Mouse (Mus musculus) neural tube, embryonic 10.5 days (tissue): Measurements from ENCODE around the gene N4bp2l1.
"Not testable (repeated sequence)": the region's sequence is repeated elsewhere in the genome, so short reads cannot be mapped to it uniquely, and the experiment has no call there.

Experiments
- DNase-seq: peaks from one replicate; pipeline ENCODE4 v3.0.0-alpha.2; 2017; ENCODE audit warnings: low spot score; ENCODE audit errors: extremely low spot score

N4bp2l1 gene

GRCm38 (mm10) chr5:150597088-150597487 is at the start of gene N4bp2l1:
Gene N4bp2l1 (minus strand): TSS chr5:150597188.
- no peak for DNase-seq

DNA sequence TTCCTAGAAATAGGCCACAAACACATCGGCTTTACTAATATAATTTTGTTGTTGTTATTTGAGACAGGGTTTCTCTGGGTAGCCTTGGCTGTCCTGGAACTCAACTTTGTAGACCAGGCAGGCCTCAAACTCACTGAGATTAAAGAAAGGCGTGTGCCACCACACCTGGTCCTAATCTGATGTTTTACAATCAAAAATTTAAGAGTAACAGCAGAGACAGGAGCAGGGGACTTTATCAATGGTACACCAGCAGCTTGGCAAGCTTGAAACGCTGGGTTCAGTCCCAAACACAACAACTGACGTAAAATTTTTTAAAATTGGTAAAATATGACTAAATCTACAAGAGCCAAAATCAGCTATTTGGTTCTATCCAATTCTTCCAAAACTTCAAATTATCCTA is 47.9 kb upstream of the N4bp2l1 start:
- no peak for DNase-seq

DNA sequence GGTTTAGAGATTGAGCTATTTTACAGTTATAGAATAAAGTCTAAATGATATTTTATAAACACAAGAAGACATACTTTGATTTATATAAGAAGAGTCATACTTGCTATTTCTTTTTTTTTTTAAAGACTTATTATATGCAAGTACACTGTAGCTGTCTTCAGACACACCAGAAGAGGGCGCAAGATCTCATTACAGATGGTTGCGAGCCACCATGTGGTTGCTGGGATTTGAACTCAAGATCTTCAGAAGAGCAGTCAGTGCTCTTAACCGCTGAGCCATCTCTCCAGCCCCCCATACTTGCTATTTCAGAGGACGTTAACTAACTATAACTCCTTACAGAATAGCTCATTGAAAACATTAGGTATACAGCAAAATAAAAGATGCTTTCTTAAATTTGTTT is 46.4 kb upstream of the N4bp2l1 start:
- DNase-seq: not testable (repeated sequence)

- DNase-seq: no peak
Measured at GRCm38 (mm10) chr5:150641440-150641839, 44.5 kb upstream of the N4bp2l1 start.

GRCm38 (mm10) chr5:150629692-150630091 is 32.7 kb upstream of the N4bp2l1 start:
- no peak for DNase-seq

DNA sequence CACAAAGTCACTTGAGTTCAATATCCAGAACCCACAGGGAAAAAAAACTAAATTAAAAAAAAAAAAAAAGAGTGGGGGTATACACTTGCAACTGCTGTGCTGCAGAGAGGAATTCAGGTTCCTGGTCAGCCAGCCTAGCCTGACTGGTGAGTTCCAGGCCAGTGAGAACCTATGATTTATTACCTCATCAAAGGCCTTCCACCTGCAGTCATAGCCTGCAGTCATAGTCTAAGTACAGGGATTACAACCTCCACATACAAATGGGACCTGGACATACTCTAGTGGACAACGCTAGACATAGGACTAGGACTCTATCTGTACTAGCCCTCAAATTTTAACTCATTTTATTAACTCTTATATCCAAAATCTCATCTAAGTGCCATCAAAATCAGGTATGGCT is 32.3 kb upstream of the N4bp2l1 start:
- DNase-seq: no peak

- DNase-seq: no peak
Measured at GRCm38 (mm10) chr5:150625528-150625927, 28.5 kb upstream of the N4bp2l1 start.

- no peak for DNase-seq
Measured at GRCm38 (mm10) chr5:150622792-150623191, 25.8 kb upstream of the N4bp2l1 start.

GRCm38 (mm10) chr5:150621592-150621991 is 24.6 kb upstream of the N4bp2l1 start:
- no peak for DNase-seq

- no peak for DNase-seq
Measured at GRCm38 (mm10) chr5:150620588-150621135, 23.7 kb upstream of the N4bp2l1 start.

GRCm38 (mm10) chr5:150618599-150619355 is 21.8 kb upstream of the N4bp2l1 start:
- no peak for DNase-seq

DNA sequence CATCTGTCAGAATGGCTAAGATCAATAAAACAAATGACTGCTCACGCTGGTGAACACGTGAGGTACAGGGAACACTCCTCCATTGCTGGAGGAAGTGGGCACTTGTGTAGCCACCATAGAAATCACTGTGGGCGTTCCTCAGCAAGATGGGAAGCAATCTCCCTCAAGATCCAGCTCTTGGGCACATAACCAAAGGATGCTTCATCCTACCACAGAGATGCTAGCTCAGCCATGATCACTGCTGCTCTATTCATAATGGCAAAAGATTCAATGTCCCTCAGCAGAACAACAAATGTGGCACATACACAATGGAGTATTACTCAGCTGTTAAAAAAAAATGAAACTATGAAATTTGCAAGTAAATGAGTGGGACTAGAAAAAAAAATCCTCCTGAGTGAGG is 19.7 kb upstream of the N4bp2l1 start:
- no peak for DNase-seq

DNA sequence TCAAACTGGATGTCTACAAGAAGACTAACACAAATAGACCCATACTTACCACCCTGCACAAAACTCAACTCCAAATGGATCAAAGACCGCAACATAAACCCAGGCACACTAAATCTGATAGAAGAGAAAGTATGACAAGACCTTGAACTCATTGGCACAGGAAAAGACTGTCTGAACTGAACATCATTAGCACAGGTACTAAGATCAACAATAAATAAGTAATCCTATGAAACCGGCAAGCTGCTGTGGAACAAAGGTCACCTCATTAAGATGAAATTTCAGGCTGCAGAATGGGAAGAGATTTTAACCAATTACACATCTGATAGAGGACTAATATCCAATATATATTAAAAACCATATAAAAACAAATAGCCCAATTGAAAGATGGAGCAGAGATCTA is 19.2 kb upstream of the N4bp2l1 start:
- no peak for DNase-seq

DNA sequence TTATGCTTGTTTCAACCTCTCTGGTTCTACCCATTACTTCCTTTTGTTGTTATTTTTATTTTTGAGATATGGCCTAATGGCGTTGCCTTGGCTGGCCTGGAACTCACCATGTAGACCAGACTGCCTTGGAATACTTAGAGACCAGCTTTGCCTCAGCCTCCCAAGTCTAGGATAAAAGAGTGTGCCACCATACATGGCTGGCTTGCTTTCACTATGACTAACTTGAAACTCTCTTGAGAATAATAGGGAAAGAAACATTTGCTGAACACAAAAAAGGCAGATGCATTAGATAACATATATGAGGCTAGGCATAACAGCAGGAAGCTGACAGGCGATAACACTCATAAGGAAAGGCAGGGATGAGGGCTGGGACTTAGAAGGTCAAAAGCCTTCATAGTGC is 17.1 kb upstream of the N4bp2l1 start:
- DNase-seq: no peak

DNA sequence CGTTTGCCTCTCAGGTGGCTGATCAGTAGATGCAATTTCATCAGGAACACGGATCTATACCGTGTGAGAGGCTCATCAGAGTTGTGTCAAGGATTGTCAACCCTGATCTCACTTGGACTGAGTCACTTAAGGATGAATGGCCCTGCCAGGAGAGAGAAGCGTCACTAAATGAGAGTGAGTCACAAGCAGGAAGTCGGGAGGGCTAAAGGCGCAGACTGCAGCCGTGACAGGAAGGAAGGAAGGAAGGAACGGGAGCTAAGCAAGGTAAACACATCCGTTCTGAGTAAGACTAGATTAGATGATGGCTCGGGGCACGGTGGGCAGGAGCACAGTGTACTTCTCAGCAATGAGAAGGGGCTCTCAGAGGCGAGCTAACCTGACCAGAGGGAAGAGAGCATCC is 14.7 kb upstream of the N4bp2l1 start:
- no peak for DNase-seq

GRCm38 (mm10) chr5:150611136-150611535 is 14.1 kb upstream of the N4bp2l1 start:
- no peak for DNase-seq

GRCm38 (mm10) chr5:150607631-150608030 is 10.6 kb upstream of the N4bp2l1 start:
- no peak for DNase-seq

GRCm38 (mm10) chr5:150606131-150606530 is 9.1 kb upstream of the N4bp2l1 start:
- DNase-seq: no peak

GRCm38 (mm10) chr5:150601441-150602230 is 4.6 kb upstream of the N4bp2l1 start:
- no peak for DNase-seq

GRCm38 (mm10) chr5:150600554-150601440 is 3.8 kb upstream of the N4bp2l1 start:
- no peak for DNase-seq
